Mouse (Mus musculus) CH12F3 (cell line): ENCODE data around the gene Hoxa4.

Experiments
- in situ Hi-C: fragments of 300-500 bp; cut with MboI; formaldehyde crosslinking; loops from 2 replicates; pipeline ENCODE4 v1.14.3; 2020; ENCODE audit warnings: low sequenced_read_pairs

The Hoxa4 gene

GRCm38 (mm10) chr6:52158276-52159051, 33.1 kb downstream of the Hoxa4 start, which contains the start of gene Hoxa1:
Gene Hoxa1 (minus strand): TSS chr6:52158317.
- in situ Hi-C loops = no loop called here

DNA sequence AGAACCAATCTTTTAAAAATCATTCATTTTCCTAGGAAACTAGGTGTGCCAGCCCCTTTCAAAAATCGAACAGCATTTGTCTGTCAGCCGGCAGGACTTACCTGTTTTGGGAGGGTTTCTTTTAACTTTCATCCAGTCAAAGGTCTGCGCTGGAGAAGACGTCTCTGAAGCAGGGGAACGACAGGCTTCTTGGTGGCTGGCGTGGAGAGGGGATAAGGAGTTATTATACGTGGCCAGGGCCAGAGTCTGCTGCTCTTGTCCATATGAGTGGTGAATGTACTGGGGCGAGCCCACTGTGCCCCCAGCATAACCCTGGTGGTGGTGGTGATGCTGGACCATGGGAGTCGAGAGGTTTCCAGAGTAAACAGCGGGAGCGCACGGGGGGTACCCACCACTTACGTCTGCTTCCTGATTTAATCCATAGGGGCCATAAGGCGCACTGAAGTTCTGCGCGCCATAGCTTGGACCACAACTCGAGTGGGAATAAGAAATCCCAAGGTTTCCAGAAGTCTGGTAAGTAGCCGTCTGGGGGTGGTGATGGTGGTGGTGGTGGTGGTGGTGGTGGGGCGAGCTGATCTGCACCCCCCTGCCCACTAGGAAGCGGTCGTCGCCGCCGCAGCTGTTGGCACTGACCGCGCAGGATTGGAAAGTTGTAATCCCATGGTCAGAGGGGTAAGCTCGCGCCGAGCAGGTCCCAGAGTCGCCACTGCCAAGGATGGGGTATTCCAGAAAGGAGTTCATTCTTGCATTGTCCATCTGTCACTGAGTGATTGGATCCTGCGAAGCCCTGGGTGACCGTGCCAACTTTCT, 33.9 kb downstream of the Hoxa4 start:
- in situ Hi-C loops = no loop called here

- in situ Hi-C loops = no loop called here
These were observed 34.9 kb downstream of the Hoxa4 start for GRCm38 (mm10) chr6:52156551-52157200.

DNA sequence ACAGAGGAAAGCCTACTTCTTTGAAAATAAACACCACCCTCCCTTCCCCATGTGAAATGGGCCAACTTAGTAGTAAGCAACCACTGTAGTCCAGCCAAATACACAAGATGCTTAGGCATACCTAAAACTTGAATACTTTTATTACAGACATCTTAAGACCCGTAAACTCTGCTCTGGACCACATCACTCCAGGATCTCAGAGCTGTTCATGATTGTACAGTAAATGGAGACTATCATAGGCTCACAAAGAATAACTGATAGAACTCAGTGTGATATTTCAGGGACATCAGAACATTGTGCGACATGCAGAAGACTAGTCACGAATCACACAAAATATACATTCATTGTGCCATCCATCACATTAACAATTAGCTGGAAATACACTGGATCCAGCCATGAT, 36.1 kb downstream of the Hoxa4 start:
- in situ Hi-C loops = no loop called here

DNA sequence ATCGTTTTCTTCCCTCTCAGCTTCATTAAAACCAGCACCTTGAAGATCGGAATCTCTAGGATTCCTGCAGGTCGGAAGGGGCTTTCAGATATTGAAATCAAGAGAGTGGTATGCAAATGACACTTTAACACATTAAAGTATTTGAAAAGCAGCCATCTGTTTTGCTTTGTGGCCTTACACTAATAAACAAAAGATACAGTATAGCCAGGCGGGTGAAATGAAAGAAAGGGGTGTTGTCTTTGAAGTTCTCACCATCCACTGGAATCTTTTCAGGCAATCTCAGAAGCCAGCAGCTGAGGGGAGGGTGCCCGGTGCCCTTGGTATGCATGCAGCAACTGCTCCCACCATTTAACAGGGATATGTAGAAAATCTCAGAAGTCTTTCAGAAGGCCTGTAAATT, 37.5 kb downstream of the Hoxa4 start:
- in situ Hi-C loops = no loop called here

- in situ Hi-C loops = no loop called here
These were observed 38.3 kb downstream of the Hoxa4 start for GRCm38 (mm10) chr6:52153270-52153669.

DNA sequence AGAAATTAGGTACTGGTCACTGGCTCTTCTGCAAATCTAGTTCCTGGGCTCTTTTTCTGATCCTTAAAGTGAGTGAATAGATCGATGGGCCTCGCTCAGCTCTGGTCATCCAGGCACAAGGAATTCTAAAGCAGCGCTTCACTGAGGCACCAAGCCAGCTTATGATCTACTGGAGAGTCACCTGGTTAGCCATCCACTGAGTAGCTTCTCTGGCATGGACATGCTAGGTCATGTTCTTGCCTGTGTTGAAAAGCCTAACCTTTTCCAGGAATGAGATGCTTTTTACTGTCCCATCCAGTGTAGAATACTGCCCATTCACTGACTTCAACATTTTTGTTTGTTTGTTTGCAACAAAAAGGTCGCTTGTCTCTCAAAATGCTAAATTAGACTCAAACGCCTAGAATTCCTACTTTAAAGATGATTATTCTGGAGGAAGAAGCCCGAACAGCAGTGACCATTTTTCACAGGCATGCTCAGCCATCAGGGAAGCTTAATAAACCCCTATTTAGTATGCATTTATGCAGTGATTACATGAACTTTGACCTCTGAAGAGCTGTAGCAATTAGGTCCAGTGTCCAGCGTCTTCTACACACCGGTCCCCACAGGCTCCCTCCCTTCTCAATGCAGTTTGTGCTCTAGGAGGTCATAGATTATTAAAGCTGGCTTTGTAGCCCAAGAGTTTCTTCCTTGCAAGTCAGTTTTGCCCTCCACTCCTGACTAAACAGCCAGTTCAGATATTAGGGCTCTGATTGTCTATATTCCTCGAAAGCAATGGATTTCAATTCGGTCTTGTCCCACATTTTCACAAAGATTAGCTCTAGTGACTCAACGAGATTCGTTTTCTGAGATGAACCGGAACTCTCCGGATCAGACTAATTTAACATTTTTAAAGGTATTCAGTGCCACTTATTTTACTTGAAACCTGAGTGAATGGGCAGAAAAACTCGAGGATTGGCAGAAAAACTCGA, 39.0 kb downstream of the Hoxa4 start:
- in situ Hi-C loops = no loop called here

DNA sequence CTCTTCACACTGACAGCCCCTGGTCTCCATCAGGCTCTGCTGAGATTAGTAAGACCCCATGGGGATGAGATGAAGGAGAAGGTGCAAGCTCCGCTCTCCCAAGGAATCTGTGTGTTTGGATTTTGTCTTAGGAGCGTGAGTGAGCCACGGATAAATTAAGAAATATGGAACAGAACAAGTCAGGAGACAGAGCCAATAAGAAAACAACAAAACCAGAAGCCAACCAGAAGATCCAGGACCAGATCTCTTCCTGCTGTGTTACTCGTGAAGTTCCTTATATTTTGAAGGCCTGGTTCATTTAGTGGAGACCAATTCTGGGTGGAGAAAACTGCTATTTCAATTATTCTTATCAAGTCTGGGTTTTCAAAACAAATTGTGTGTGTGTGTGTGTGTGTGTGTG, 40.0 kb downstream of the Hoxa4 start:
- in situ Hi-C loops = no loop called here

- in situ Hi-C loops = no loop called here
These were observed 41.1 kb downstream of the Hoxa4 start for GRCm38 (mm10) chr6:52150401-52150966.
